Mouse (Mus musculus) gastrocnemius, adult 2 months (tissue): ENCODE measurements around the gene Tmem251. TPM values are rescaled to one million over a fixed set of nuclear protein-coding genes. Genes with fewer than 3 reads are reported as not detected.
A peak's percentile ranks its signal among the peaks of the same experiment; 100 is the strongest.

Experiments
- DNase-seq: peaks from one replicate; pipeline ENCODE4 v3.0.0; 2022
- H3K27ac ChIP-seq: fragments of 200-600 bp; 2 replicates; pipeline ENCODE4 v1.8.1; 2022; ENCODE audit warnings: mild to moderate bottlenecking
- H3K4me3 ChIP-seq: fragments of 200-600 bp; 2 replicates; pipeline ENCODE4 v1.8.1; 2022; ENCODE audit warnings: mild to moderate bottlenecking, moderate library complexity
- CTCF ChIP-seq: fragments of 200-600 bp; IDR thresholded peaks from 2 replicates; pipeline ENCODE4 v1.8.1; 2022; ENCODE audit warnings: antibody characterized with exemption, mild to moderate bottlenecking, moderate library complexity
- intact Hi-C: fragments of 180-260 bp; cut with DNase I; formaldehyde crosslinking; loops from one replicate; pipeline ENCODE4 v1.15.1; 2025
- total RNA-seq, 2 experiments: library from RNA; stranded (reverse); gene quantifications; 2 replicates each; pipeline ENCODE4 v1.2.3; 2021

The Tmem251 gene
- total RNA-seq, 2 experiments from 2014 or later, result 2.3 to 3.5 TPM

DNA sequence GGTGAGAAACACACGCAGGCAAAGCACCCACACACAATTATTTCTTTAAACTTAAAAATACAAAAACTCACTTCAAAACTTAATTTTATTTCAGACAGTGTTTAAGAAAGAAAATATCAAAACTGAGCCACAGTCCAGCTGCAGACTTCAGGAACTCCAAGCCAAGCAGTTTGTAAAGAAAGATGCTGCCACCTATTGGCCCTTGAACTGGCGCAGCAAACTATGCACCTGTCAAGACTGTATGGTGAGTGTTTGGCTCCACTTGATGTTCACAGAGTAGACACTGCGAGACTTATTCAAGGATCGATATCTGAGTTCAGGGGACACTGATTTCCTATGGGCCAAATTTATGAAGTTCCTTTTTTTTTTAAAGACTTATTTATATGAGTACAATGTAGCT, 25.4 kb downstream of the Tmem251 start:
- Histone ChIP-seq H3K27ac (no peak overlapping the region), H3K4me3 (no peak overlapping the region)
- DNase-seq, result no peak
- TF ChIP-seq CTCF, result peak; percentile 26; the same call in 1 of the 2 replicates
- intact Hi-C loops, result no loop called here

- DNase-seq, result no peak
- no peak for TF ChIP-seq CTCF
- intact Hi-C loops, result no loop called here
- H3K4me3 ChIP-seq, result no peak overlapping the region
- no peak overlapping the region for H3K27ac ChIP-seq
These were observed 28.0 kb downstream of the Tmem251 start for GRCm38 (mm10) chr12:102771601-102772000.

GRCm38 (mm10) chr12:102772676-102773075, 29.1 kb downstream of the Tmem251 start:
- no peak overlapping the region for H3K4me3 ChIP-seq
- DNase-seq, result no peak
- TF ChIP-seq CTCF, result no peak
- H3K27ac ChIP-seq, result no peak overlapping the region
- intact Hi-C loops, result no loop called here

DNA sequence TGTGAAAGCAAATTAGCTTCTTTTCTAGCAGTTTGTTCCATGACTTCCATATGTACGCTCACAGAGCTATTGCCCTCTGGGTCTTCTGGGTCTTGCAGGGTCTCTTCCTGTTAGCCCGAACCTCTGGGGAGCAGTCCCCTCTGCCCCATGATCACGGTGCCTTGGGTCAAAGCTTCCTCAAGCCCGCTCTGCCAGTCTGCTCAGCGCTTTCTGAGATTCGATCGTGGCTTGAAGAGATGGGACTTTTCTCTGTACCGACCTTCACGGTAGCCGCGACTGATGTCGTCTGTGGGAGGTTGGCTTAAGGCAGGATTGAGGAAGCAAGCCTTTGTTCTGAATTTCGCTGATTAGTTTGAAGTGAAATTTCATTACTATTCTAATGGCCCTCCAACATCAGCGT, 32.5 kb downstream of the Tmem251 start:
- TF ChIP-seq CTCF, result no peak
- intact Hi-C loops, result no loop called here
- no peak overlapping the region for H3K4me3 ChIP-seq
- no peak for DNase-seq
- H3K27ac ChIP-seq, result no peak overlapping the region

- no peak for TF ChIP-seq CTCF
- Histone ChIP-seq H3K4me3 (no peak overlapping the region), H3K27ac (no peak overlapping the region)
- intact Hi-C loops, result no loop called here
- no peak for DNase-seq
These were observed 34.6 kb downstream of the Tmem251 start for GRCm38 (mm10) chr12:102778151-102778550.

GRCm38 (mm10) chr12:102779452-102779851, 35.9 kb downstream of the Tmem251 start:
- peak; percentile 13; the same call in 1 of the 2 replicates for TF ChIP-seq CTCF
- DNase-seq, result no peak

DNA sequence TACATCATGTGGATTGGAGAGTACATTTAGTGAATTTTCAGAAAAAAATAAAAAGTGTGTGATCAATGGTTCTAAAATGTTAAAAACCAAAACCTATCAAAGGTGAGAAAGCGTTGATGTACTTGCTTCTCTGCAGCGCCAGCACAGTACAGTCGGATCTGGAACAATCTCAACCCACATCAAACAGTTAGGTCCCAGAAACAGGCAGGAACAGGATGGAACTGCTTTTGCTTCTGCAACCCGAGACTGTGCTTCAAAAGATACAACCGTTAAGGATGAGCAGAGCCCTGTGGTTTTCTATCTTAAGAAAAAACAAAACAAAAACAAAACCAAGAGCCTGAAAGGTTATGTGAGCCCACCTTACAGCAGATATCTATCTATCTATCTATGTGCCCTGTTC, 39.3 kb downstream of the Tmem251 start:
- TF ChIP-seq CTCF, result no peak
- no peak for DNase-seq
- Histone ChIP-seq H3K27ac (no peak overlapping the region), H3K4me3 (no peak overlapping the region)
- intact Hi-C loops, result no loop called here

More at GRCm38 (mm10) chr12:102779452-102779851, 35.9 kb downstream of the Tmem251 start:
- intact Hi-C loops, result no loop called here
- Histone ChIP-seq H3K4me3 (no peak overlapping the region), H3K27ac (no peak overlapping the region)

GRCm38 (mm10) chr12:102784899-102785592, 41.5 kb downstream of the Tmem251 start:
- TF ChIP-seq CTCF, result no peak
- no peak for DNase-seq
- Histone ChIP-seq H3K27ac (no peak overlapping the region), H3K4me3 (no peak overlapping the region)
- intact Hi-C loops, result no loop called here

GRCm38 (mm10) chr12:102785593-102785985, 42.0 kb downstream of the Tmem251 start:
- DNase-seq, result no peak
- no peak overlapping the region for H3K27ac ChIP-seq
- intact Hi-C loops, result no loop called here
- no peak for TF ChIP-seq CTCF
- no peak overlapping the region for H3K4me3 ChIP-seq

DNA sequence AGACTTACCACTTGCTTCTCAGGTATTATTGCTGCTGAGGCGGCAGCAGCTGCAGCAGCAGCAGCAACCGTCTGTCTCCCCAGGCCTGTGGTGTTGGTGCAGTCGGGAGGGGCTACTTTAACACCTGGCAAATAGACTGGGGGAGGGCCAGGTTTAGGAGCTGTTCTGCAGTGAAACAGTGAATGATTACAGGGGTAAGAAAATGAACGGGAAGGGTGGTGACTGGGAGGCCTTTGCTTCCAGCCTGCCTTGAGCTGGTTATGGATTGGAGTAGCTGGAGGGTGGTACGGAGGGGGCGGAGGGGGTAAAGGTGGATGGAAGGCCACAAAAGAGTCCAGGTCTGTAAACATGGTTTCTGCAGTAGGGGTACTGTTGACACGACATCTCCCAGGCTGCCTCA, 44.4 kb downstream of the Tmem251 start:
- intact Hi-C loops, result no loop called here
- H3K4me3 ChIP-seq, result no peak overlapping the region
- no peak for TF ChIP-seq CTCF

More for the DNA sequence above, 44.4 kb downstream of the Tmem251 start:
- no peak for DNase-seq
- no peak overlapping the region for H3K27ac ChIP-seq

Other genes starting within 250 kb of the Tmem251 start
- gene Chga, start 188.8 kb upstream of the Tmem251 start, total RNA-seq, result not detected
- 1 to 10 TPM; 6.5 to 6.6 TPM for gene Itpk1, start 38.8 kb upstream of the Tmem251 start, total RNA-seq
- 1 to 10 TPM; 4.8 to 5.5 TPM for gene Moap1, start 101 bp upstream of the Tmem251 start, total RNA-seq
- gene Gm28051, start 14.0 kb downstream of the Tmem251 start, total RNA-seq, result not detected
- gene Gon7, start 14.0 kb downstream of the Tmem251 start, total RNA-seq, result 10 to 100 TPM in 1 of 2 experiments, 1 to 10 TPM in 1; 7.7 to 11.3 TPM
- 10 to 100 TPM; 14.1 to 15.6 TPM for gene Ubr7, start 14.2 kb downstream of the Tmem251 start, total RNA-seq
- 1 to 10 TPM; 1.9 to 3.7 TPM for gene Gm20604, start 14.9 kb downstream of the Tmem251 start, total RNA-seq
- 10 to 100 TPM; 17.1 to 19.6 TPM for gene Btbd7, start 134.7 kb downstream of the Tmem251 start, total RNA-seq
- gene Cox8c, start 155.6 kb downstream of the Tmem251 start, total RNA-seq, result not detected
- gene Unc79, start 205.1 kb downstream of the Tmem251 start, total RNA-seq, result not detected